Mouse (Mus musculus) megakaryocyte-erythroid progenitor cell, adult 5-6 weeks (primary cell): ENCODE results near the gene Bag5. TPM values are rescaled to one million over a fixed set of nuclear protein-coding genes. Genes with fewer than 3 reads are reported as not detected.
"Not testable (repeated sequence)": the region's sequence is repeated elsewhere in the genome, so short reads cannot be mapped to it uniquely, and the experiment has no call there.

ENCODE experiments used
- ATAC-seq: replicated peaks from 2 replicates; pipeline ENCODE4 v1.8.0; 2016; ENCODE audit warnings: mild to moderate bottlenecking, inconsistent platforms; ENCODE audit not compliant: severe bottlenecking, poor library complexity, low FRiP score, low TSS enrichment
- total RNA-seq, 2 experiments: library from RNA; stranded (forward) in 1 of 2; stranded (reverse) in 1 of 2; fragments of 200-1000, 215-1000 nt in 1 of 2; fragments of >200 nt in 1 of 2; fragmentation: Nextera tagmentation in 1 of 2; gene quantifications; 2 replicates each; pipeline ENCODE4 v1.2.3; 2014 to 2017

Gene Bag5
- total RNA-seq, 2 experiments from 2014 or later, result 27.7 to 33.0 TPM

GRCm38 (mm10) chr12:111664144-111664634, 48.9 kb downstream of the Bag5 start:
- ATAC-seq, result no peak

GRCm38 (mm10) chr12:111663228-111664143, 49.6 kb downstream of the Bag5 start:
- no peak for ATAC-seq

GRCm38 (mm10) chr12:111661554-111661953, 51.5 kb downstream of the Bag5 start:
- not testable (repeated sequence) for ATAC-seq

- ATAC-seq, result no peak
Observed at GRCm38 (mm10) chr12:111660628-111661027, 52.4 kb downstream of the Bag5 start.

Other genes with a start within 250 kb of the Bag5 start
- gene Gm266, start 227.4 kb downstream of the Bag5 start, total RNA-seq (2014; fragmentation: Nextera tagmentation), result not detected in 2 replicates
- not detected in 2 replicates for gene Gm266, start 227.4 kb downstream of the Bag5 start, total RNA-seq (2017)
- gene Eif5, start 175.2 kb downstream of the Bag5 start, total RNA-seq (2014; fragmentation: Nextera tagmentation), result 212 and 247 TPM in 2 replicates
- 262 and 337 TPM in 2 replicates for gene Eif5, start 175.2 kb downstream of the Bag5 start, total RNA-seq (2017)
- 56.3 and 62.2 TPM in 2 replicates for gene Mark3, start 138.7 kb downstream of the Bag5 start, total RNA-seq (2014; fragmentation: Nextera tagmentation)
- 55.2 and 81.3 TPM in 2 replicates for gene Mark3, start 138.7 kb downstream of the Bag5 start, total RNA-seq (2017)
- 2.7 TPM in 1 of 2 replicates, not detected in the other for gene Ckb, start 40.9 kb downstream of the Bag5 start, total RNA-seq (2014; fragmentation: Nextera tagmentation)
- 1.5 and 4.4 TPM in 2 replicates for gene Ckb, start 40.9 kb downstream of the Bag5 start, total RNA-seq (2017)
- 20.5 and 26.7 TPM in 2 replicates for gene Trmt61a, start 35.2 kb downstream of the Bag5 start, total RNA-seq (2014; fragmentation: Nextera tagmentation)
- gene Trmt61a, start 35.2 kb downstream of the Bag5 start, total RNA-seq (2017), result 11.1 and 15.4 TPM in 2 replicates
- gene Apopt1, start within 50 bp of the Bag5 start, total RNA-seq (2014; fragmentation: Nextera tagmentation), result 62.7 and 67.7 TPM in 2 replicates
- 55.5 and 56.4 TPM in 2 replicates for gene Apopt1, start within 50 bp of the Bag5 start, total RNA-seq (2017)
- 35.3 and 58.3 TPM in 2 replicates for gene Klc1, start 45.6 kb upstream of the Bag5 start, total RNA-seq (2014; fragmentation: Nextera tagmentation)
- 28.3 and 36.1 TPM in 2 replicates for gene Klc1, start 45.6 kb upstream of the Bag5 start, total RNA-seq (2017)
- gene Xrcc3, start 100.6 kb upstream of the Bag5 start, total RNA-seq (2014; fragmentation: Nextera tagmentation), result 32.1 and 34.7 TPM in 2 replicates
- 6.7 and 11.2 TPM in 2 replicates for gene Xrcc3, start 100.6 kb upstream of the Bag5 start, total RNA-seq (2017)
- 7.3 and 20.4 TPM in 2 replicates for gene Zfyve21, start 100.9 kb upstream of the Bag5 start, total RNA-seq (2014; fragmentation: Nextera tagmentation)
- 5.4 and 9.6 TPM in 2 replicates for gene Zfyve21, start 100.9 kb upstream of the Bag5 start, total RNA-seq (2017)
- 6.7 and 8.2 TPM in 2 replicates for gene Ppp1r13b, start 194.9 kb upstream of the Bag5 start, total RNA-seq (2014; fragmentation: Nextera tagmentation)
- 6.0 and 7.1 TPM in 2 replicates for gene Ppp1r13b, start 194.9 kb upstream of the Bag5 start, total RNA-seq (2017)